Mouse (Mus musculus): Measurements from ENCODE around the gene Afmid. TPM values are rescaled to one million over a fixed set of nuclear protein-coding genes. Genes with fewer than 3 reads are reported as not detected.

Afmid gene
- total and polyA plus RNA-seq, 3 experiments = 2.5 to 11.8 (median 3.2) TPM

DNA sequence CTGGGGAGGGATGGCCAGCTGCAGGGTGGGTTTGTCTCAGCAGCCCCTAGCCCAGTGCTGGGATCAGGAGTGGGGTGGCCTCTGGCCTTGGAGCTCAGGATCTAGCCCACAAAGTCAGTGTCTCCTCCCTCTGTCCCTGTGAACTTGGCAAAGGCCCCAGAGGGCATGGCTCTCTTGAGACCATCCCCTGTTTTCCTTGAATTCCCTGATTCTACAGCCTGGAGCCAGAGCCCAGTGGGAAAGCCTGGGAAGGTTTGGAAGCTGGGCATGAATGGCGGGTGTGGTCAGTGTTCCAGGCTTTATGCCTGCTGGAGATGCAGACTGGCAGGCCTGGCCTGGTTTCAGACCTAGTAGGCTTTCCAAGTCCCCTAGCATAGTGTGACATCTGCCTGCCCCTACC lies 56.5 kb downstream of the Afmid start:
- Histone ChIP-seq H3K27me3 (ENCODE audit: control insufficient read depth, insufficient read depth, low read length) (no peaks in the 10 kb centered on the region), H3K9ac (ENCODE audit: low read depth, low read length) (no peak overlapping the region), H3K36me3 (ENCODE audit: control insufficient read depth, insufficient read depth, low read length) (no peaks in the 10 kb centered on the region), H3K79me2 (replicated peaks; ENCODE audit: control insufficient read depth, insufficient read depth, low read length) (no peaks in the 10 kb centered on the region), H3K4me3 (no peak overlapping the region), H3K4me1 (ENCODE audit: control insufficient read depth, insufficient read depth, low read length) (peaks cover 11% of the 10 kb centered on the region), H3K27ac (no peak overlapping the region)
- DNase-seq = no peak
- 72% methylated on average over 1 of the region's 1 CpGs for WGBS
- TF ChIP-seq EP300 (IDR thresholded peaks at IDR 0.05; ENCODE audit: insufficient read depth, low read depth, low read length) = no peak
- no peak for TF ChIP-seq CTCF (IDR thresholded peaks at IDR 0.05)
- no peak for TF ChIP-seq POLR2A (IDR thresholded peaks at IDR 0.05; ENCODE audit: insufficient read depth, low read depth, low read length)
- intact Hi-C loops (cut with DNase I) = no loop called here

GRCm38 (mm10) chr11:117886000-117886399 lies 60.3 kb downstream of the Afmid start:
- TF ChIP-seq EP300 (IDR thresholded peaks at IDR 0.05; ENCODE audit: insufficient read depth, low read depth, low read length) (no peak), POLR2A (IDR thresholded peaks at IDR 0.05; ENCODE audit: insufficient read depth, low read depth, low read length) (no peak), CTCF (IDR thresholded peaks at IDR 0.05) (no peak)
- intact Hi-C loops (cut with DNase I) = no loop called here
- WGBS = 50% methylated on average over 5 of the region's 5 CpGs
- peaks cover 1% of the 10 kb centered on the region; the same call in 1 of the 2 replicates for H3K27me3 ChIP-seq (ENCODE audit: control insufficient read depth, insufficient read depth, low read length)
- DNase-seq = no peak
- no peaks in the 10 kb centered on the region for H3K79me2 ChIP-seq (replicated peaks; ENCODE audit: control insufficient read depth, insufficient read depth, low read length)
- peaks cover 7% of the 10 kb centered on the region for H3K4me1 ChIP-seq (ENCODE audit: control insufficient read depth, insufficient read depth, low read length)
- H3K4me3 ChIP-seq = no peak overlapping the region
- H3K27ac ChIP-seq = no peak overlapping the region
- H3K36me3 ChIP-seq (ENCODE audit: control insufficient read depth, insufficient read depth, low read length) = no peaks in the 10 kb centered on the region
- no peak overlapping the region for H3K9ac ChIP-seq (ENCODE audit: low read depth, low read length)

- TF ChIP-seq CTCF (IDR thresholded peaks at IDR 0.05) (no peak), POLR2A (IDR thresholded peaks at IDR 0.05; ENCODE audit: insufficient read depth, low read depth, low read length) (no peak), EP300 (IDR thresholded peaks at IDR 0.05; ENCODE audit: insufficient read depth, low read depth, low read length) (no peak)
- no peaks in the 10 kb centered on the region; the same call in 1 of the 2 replicates for H3K4me1 ChIP-seq (ENCODE audit: control insufficient read depth, insufficient read depth, low read length)
- no peak overlapping the region for H3K4me3 ChIP-seq
- H3K36me3 ChIP-seq (ENCODE audit: control insufficient read depth, insufficient read depth, low read length) = no peaks in the 10 kb centered on the region
- no peaks in the 10 kb centered on the region for H3K79me2 ChIP-seq (replicated peaks; ENCODE audit: control insufficient read depth, insufficient read depth, low read length)
- no peak for DNase-seq
- intact Hi-C loops (cut with DNase I) = no loop called here
- WGBS = 67% methylated on average over 20 of the region's 20 CpGs
- H3K9ac ChIP-seq (ENCODE audit: low read depth, low read length) = no peak overlapping the region
- no peak overlapping the region for H3K27ac ChIP-seq
- H3K27me3 ChIP-seq (ENCODE audit: control insufficient read depth, insufficient read depth, low read length) = peaks cover 1% of the 10 kb centered on the region; the same call in 1 of the 2 replicates
Measured at GRCm38 (mm10) chr11:117888168-117888852, 62.6 kb downstream of the Afmid start.

DNA sequence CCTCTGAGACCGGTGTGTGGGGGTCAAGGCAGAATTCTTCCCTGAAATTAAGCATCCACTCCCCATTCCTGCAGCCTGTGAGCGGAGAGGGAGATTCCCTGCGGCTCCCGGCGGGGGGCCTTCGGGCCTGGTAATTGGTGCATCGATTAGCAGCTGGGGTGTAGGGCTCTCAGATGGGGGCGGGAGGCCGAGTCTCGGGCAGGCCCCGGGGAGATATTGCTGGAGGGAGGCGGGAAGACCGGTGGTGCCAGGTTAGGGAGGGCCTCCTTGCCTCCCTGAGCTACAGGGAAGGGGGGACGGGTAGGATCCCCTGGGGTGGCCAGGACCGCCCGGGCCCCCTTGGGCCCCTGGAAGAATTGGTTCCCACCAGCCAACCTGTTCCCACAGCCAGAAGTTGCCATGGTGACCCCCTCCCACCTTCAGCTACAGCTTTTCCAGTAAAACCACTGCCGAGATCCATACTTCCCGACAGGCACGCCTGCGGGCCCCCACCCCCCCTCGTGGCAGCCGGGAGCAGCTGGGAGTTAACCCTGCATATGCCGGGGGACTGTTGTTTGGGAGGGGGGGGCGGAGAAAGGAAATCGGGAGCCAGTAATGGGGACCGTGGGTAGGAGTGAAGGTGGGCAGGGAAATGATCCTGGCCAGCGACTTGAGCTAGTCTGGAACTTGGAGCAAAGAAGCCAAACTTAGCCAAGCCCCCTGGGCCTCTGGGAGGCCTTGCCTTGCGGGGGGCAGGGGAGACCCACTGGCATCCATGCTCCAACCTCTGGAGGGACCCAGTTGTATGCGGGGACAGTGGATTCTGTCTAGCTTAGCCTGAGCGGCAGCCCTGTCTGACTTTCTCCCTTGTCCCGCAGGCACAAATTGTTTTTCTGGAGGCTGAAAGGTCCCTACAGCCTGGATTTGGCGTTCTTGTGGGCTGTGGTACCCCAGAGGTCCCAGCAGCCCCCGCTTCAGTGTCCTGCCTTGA lies 63.4 kb downstream of the Afmid start:
- H3K27ac ChIP-seq = no peak overlapping the region
- H3K4me1 ChIP-seq (ENCODE audit: control insufficient read depth, insufficient read depth, low read length) = no peaks in the 10 kb centered on the region; the same call in 1 of the 2 replicates
- TF ChIP-seq CTCF (IDR thresholded peaks at IDR 0.05) (no peak), EP300 (IDR thresholded peaks at IDR 0.05; ENCODE audit: insufficient read depth, low read depth, low read length) (no peak), POLR2A (IDR thresholded peaks at IDR 0.05; ENCODE audit: insufficient read depth, low read depth, low read length) (no peak)
- no peaks in the 10 kb centered on the region for H3K79me2 ChIP-seq (replicated peaks; ENCODE audit: control insufficient read depth, insufficient read depth, low read length)
- no peaks in the 10 kb centered on the region for H3K36me3 ChIP-seq (ENCODE audit: control insufficient read depth, insufficient read depth, low read length)
- no peak for DNase-seq
- H3K9ac ChIP-seq (ENCODE audit: low read depth, low read length) = no peak overlapping the region
- intact Hi-C loops (cut with DNase I) = no loop called here
- peaks cover 1% of the 10 kb centered on the region; the same call in 1 of the 2 replicates for H3K27me3 ChIP-seq (ENCODE audit: control insufficient read depth, insufficient read depth, low read length)
- H3K4me3 ChIP-seq = no peak overlapping the region
- 28% methylated on average over 33 of the region's 33 CpGs for WGBS

Other genes starting within 250 kb of the Afmid start
- gene Tnrc6c, start 171.6 kb upstream of the Afmid start, total RNA-seq (2021) = 10 to 100 TPM; 28.5 to 30.3 TPM
- gene Tnrc6c, start 171.6 kb upstream of the Afmid start, polyA plus RNA-seq (2012; rRNA removed) = 17.7 and 27.3 TPM in 2 replicates
- 1 to 10 TPM; 3.3 to 3.7 TPM for gene Tmc8, start 43.8 kb upstream of the Afmid start, total RNA-seq (2021)
- 6.1 and 9.5 TPM in 2 replicates for gene Tmc8, start 43.8 kb upstream of the Afmid start, polyA plus RNA-seq (2012; rRNA removed)
- gene Tmc6, start 43.7 kb upstream of the Afmid start, total RNA-seq (2021) = 10 to 100 TPM; 12.6 to 15.7 TPM
- gene Tmc6, start 43.7 kb upstream of the Afmid start, polyA plus RNA-seq (2012; rRNA removed) = 18.1 and 23.3 TPM in 2 replicates
- gene 6030468B19Rik, start 28.3 kb upstream of the Afmid start, total RNA-seq (2021) = not detected
- 0.16 TPM in 1 of 2 replicates, not detected in the other for gene 6030468B19Rik, start 28.3 kb upstream of the Afmid start, polyA plus RNA-seq (2012; rRNA removed)
- gene Gm20708, start 16.3 kb upstream of the Afmid start, total RNA-seq (2021) = under 1 TPM; 0.44 to 0.48 TPM
- gene Gm20708, start 16.3 kb upstream of the Afmid start, polyA plus RNA-seq (2012; rRNA removed) = 0.57 and 0.79 TPM in 2 replicates
- 100 to 1,000 TPM; 109 to 129 TPM for gene Syngr2, start 16.3 kb upstream of the Afmid start, total RNA-seq (2021)
- 217 and 273 TPM in 2 replicates for gene Syngr2, start 16.3 kb upstream of the Afmid start, polyA plus RNA-seq (2012; rRNA removed)
- gene Tk1, start 168 bp downstream of the Afmid start, total RNA-seq (2021) = 1 to 10 TPM; 1.9 to 2.0 TPM
- 3.0 and 3.7 TPM in 2 replicates for gene Tk1, start 168 bp downstream of the Afmid start, polyA plus RNA-seq (2012; rRNA removed)
- gene Birc5, start 23.3 kb downstream of the Afmid start, total RNA-seq (2021) = under 1 TPM; 0.18 to 0.80 TPM
- gene Birc5, start 23.3 kb downstream of the Afmid start, polyA plus RNA-seq (2012; rRNA removed) = 0.35 and 0.79 TPM in 2 replicates
- gene Tmem235, start 34.8 kb downstream of the Afmid start, total RNA-seq (2021) = not detected
- not detected in 2 replicates for gene Tmem235, start 34.8 kb downstream of the Afmid start, polyA plus RNA-seq (2012; rRNA removed)
- gene Tha1, start 47.6 kb downstream of the Afmid start, total RNA-seq (2021) = 1 to 10 TPM; 9.2 to 9.3 TPM
- 11.2 and 14.6 TPM in 2 replicates for gene Tha1, start 47.6 kb downstream of the Afmid start, polyA plus RNA-seq (2012; rRNA removed)
- gene Socs3, start 144.1 kb downstream of the Afmid start, total RNA-seq (2021) = 1 to 10 TPM; 2.8 to 4.5 TPM
- 3.7 and 4.4 TPM in 2 replicates for gene Socs3, start 144.1 kb downstream of the Afmid start, polyA plus RNA-seq (2012; rRNA removed)
- 10 to 100 TPM; 17.9 to 18.1 TPM for gene Pgs1, start 160.4 kb downstream of the Afmid start, total RNA-seq (2021)
- gene Pgs1, start 160.4 kb downstream of the Afmid start, polyA plus RNA-seq (2012; rRNA removed) = 21.8 and 26.5 TPM in 2 replicates

Measured in heart, adult 2 months (tissue).